Mouse (Mus musculus): ENCODE data around the gene Ankrd28.
"Not testable (repeated sequence)": the region's sequence is repeated elsewhere in the genome, so short reads cannot be mapped to it uniquely, and the experiment has no call there.

Gene Ankrd28

GRCm38 (mm10) chr14:31830571-31831369 is at the start of gene Ankrd28:
Ankrd28 (minus strand) TSS chr14:31830651.
- in situ Hi-C loops (cut with MboI, MseI): no loop called here

GRCm38 (mm10) chr14:31879456-31879855 is 49.0 kb upstream of the Ankrd28 start:
- in situ Hi-C loops (cut with MboI, MseI): no loop called here

GRCm38 (mm10) chr14:31872130-31872529 is 41.7 kb upstream of the Ankrd28 start:
- in situ Hi-C loops (cut with MboI, MseI): no loop called here

- in situ Hi-C loops (cut with MboI, MseI): no loop called here
These were observed 40.0 kb upstream of the Ankrd28 start for GRCm38 (mm10) chr14:31870436-31870835.

GRCm38 (mm10) chr14:31868591-31868990 is 38.1 kb upstream of the Ankrd28 start:
- in situ Hi-C loops (cut with MboI, MseI): no loop called here

GRCm38 (mm10) chr14:31866366-31866765 is 35.9 kb upstream of the Ankrd28 start:
- in situ Hi-C loops (cut with MboI, MseI): not testable (repeated sequence)

- in situ Hi-C loops (cut with MboI, MseI): no loop called here
These were observed 28.2 kb upstream of the Ankrd28 start for GRCm38 (mm10) chr14:31858679-31859078.

GRCm38 (mm10) chr14:31857096-31857975 is 26.9 kb upstream of the Ankrd28 start:
- in situ Hi-C loops (cut with MboI, MseI): no loop called here

- in situ Hi-C loops (cut with MboI, MseI): no loop called here
These were observed 25.6 kb upstream of the Ankrd28 start for GRCm38 (mm10) chr14:31856007-31856406.

GRCm38 (mm10) chr14:31854667-31855066 is 24.2 kb upstream of the Ankrd28 start:
- in situ Hi-C loops (cut with MboI, MseI): no loop called here

- in situ Hi-C loops (cut with MboI, MseI): no loop called here
These were observed 13.1 kb upstream of the Ankrd28 start for GRCm38 (mm10) chr14:31843571-31843970.

GRCm38 (mm10) chr14:31832022-31832421 is 1.6 kb upstream of the Ankrd28 start:
- in situ Hi-C loops (cut with MboI, MseI): no loop called here

GRCm38 (mm10) chr14:31831370-31831712 is 890 bp upstream of the Ankrd28 start:
- in situ Hi-C loops (cut with MboI, MseI): no loop called here

GRCm38 (mm10) chr14:31829761-31830562 is 489 bp downstream of the Ankrd28 start:
- in situ Hi-C loops (cut with MboI, MseI): no loop called here

- in situ Hi-C loops (cut with MboI, MseI): no loop called here
These were observed 3.2 kb downstream of the Ankrd28 start for GRCm38 (mm10) chr14:31827221-31827620.

- in situ Hi-C loops (cut with MboI, MseI): no loop called here
These were observed 20.5 kb downstream of the Ankrd28 start for GRCm38 (mm10) chr14:31809942-31810341.

GRCm38 (mm10) chr14:31803791-31804190 is 26.7 kb downstream of the Ankrd28 start:
- in situ Hi-C loops (cut with MboI, MseI): no loop called here

- in situ Hi-C loops (cut with MboI, MseI): no loop called here
These were observed 29.5 kb downstream of the Ankrd28 start for GRCm38 (mm10) chr14:31800976-31801375.

- in situ Hi-C loops (cut with MboI, MseI): no loop called here
These were observed 30.0 kb downstream of the Ankrd28 start for GRCm38 (mm10) chr14:31800446-31800845.

- in situ Hi-C loops (cut with MboI, MseI): loop anchor here (5.0 kb wide), 1 partner anchor 273 kb away; no protein-coding TSS in a partner anchor
These were observed 31.5 kb downstream of the Ankrd28 start for GRCm38 (mm10) chr14:31798937-31799336.

- in situ Hi-C loops (cut with MboI, MseI): loop anchor here (5.0 kb wide), 1 partner anchor 277 kb away; no protein-coding TSS in a partner anchor
These were observed 34.9 kb downstream of the Ankrd28 start for GRCm38 (mm10) chr14:31795535-31795934.

GRCm38 (mm10) chr14:31794776-31795126 is 35.7 kb downstream of the Ankrd28 start:
- in situ Hi-C loops (cut with MboI, MseI): loop anchor here (5.0 kb wide), 2 partner anchors 143 to 278 kb away; no protein-coding TSS in a partner anchor

Measured in T-helper 1 cell (primary cell).